Mouse (Mus musculus) liver, embryonic 12.5 days (tissue): ENCODE results near the gene Prss47. TPM values are rescaled to one million over a fixed set of nuclear protein-coding genes. Genes with fewer than 3 reads are reported as not detected.

Experiments
- ATAC-seq: fragments of 200-750 bp; cut with Nextera tagmentation; 2 replicates; pipeline ENCODE4 v1.8.0; 2017; ENCODE audit warnings: moderate number of reproducible peaks, mild to moderate bottlenecking, moderate library complexity
- H3K27ac ChIP-seq: fragments of 300-500 bp; sonication (generic); 2 replicates; pipeline ENCODE4 v1.5.1; 2016; ENCODE audit warnings: mild to moderate bottlenecking
- H3K27me3 ChIP-seq: fragments of 300-500 bp; sonication (generic); replicated peaks from 2 replicates; pipeline ENCODE4 v1.6.1; 2016; ENCODE audit warnings: mild to moderate bottlenecking, moderate library complexity
- H3K36me3 ChIP-seq: fragments of 300-500 bp; sonication (generic); 2 replicates; pipeline ENCODE4 v1.6.1; 2016; ENCODE audit warnings: mild to moderate bottlenecking, moderate library complexity
- H3K4me1 ChIP-seq: fragments of 300-500 bp; sonication (generic); 2 replicates; pipeline ENCODE4 v1.6.1; 2016
- H3K4me2 ChIP-seq: fragments of 300-500 bp; sonication (generic); 2 replicates; pipeline ENCODE4 v1.6.1; 2016; ENCODE audit warnings: mild to moderate bottlenecking, moderate library complexity
- H3K4me3 ChIP-seq: fragments of 300-500 bp; sonication (generic); 2 replicates; pipeline ENCODE4 v1.5.1; 2016; ENCODE audit warnings: mild to moderate bottlenecking, moderate library complexity
- H3K9ac ChIP-seq: fragments of 300-500 bp; sonication (generic); 2 replicates; pipeline ENCODE4 v1.6.1; 2016; ENCODE audit warnings: mild to moderate bottlenecking, moderate library complexity
- H3K9me3 ChIP-seq: fragments of 300-500 bp; sonication (generic); replicated peaks from 2 replicates; pipeline ENCODE4 v1.6.1; 2016; ENCODE audit warnings: mild to moderate bottlenecking, moderate library complexity
- WGBS: fragments of 180-500 bp; shearing (Covaris S2); methylation state at CpG from one replicate; pipeline ENCODE4 v1.1.7; 2016; ENCODE audit not compliant: insufficient replicate concordance; 5-methylcytosine and 5-hydroxymethylcytosine counted together
- polyA plus RNA-seq: library from polyadenylated mRNA; unstranded; fragments of >200 nt; fragmentation: Nextera tagmentation; extraction: Ambion mirVana; gene quantifications from 2 replicates; pipeline ENCODE4 v1.2.1, GENCODE M21; 2016

Prss47 gene
- not detected in 2 replicates for polyA plus RNA-seq

DNA sequence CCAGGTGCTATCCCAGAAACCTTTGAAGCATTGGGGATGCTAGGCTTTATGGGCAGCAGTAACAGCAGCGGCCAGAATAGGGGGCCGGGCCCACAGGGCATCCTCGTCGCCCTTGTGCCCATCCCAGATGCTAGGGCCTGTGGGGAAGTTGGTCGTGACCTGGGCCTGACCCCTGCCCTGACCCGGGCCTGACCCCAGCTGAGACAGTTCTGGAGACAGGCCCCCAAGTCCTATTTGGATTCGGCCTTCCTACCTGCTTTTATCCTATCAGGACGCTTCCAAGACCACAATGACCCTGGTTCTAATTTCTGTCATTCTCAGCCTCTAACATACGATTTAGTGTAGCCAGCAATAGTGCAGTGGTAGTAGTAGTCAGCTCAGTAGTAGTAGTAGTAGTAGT is at the start of gene Prss47:
Prss47 (minus strand) TSS at position 101 of the 400 bp plus-strand sequence.
- no peak within 1 kb of the TSS for H3K27ac ChIP-seq
- no peaks in the 10 kb centered on the region for H3K4me1 ChIP-seq
- no peaks in the 10 kb centered on the region for H3K36me3 ChIP-seq
- no peak within 1 kb of the TSS for H3K4me2 ChIP-seq
- H3K27me3 ChIP-seq: no peaks in the 10 kb centered on the region
- no peak for ATAC-seq
- 71% methylated on average over 9 of the region's 9 CpGs for WGBS
- no peaks in the 10 kb centered on the region for H3K9me3 ChIP-seq
- H3K4me3 ChIP-seq: no peak within 1 kb of the TSS
- no peak within 1 kb of the TSS for H3K9ac ChIP-seq

- ATAC-seq: no peak
- Histone ChIP-seq H3K4me3 (no peak overlapping the region), H3K4me2 (no peak overlapping the region), H3K27ac (no peak overlapping the region), H3K27me3 (no peaks in the 10 kb centered on the region), H3K36me3 (peaks cover 11% of the 10 kb centered on the region), H3K4me1 (peaks cover 8% of the 10 kb centered on the region; the same call in 1 of the 2 replicates), H3K9ac (no peak overlapping the region), H3K9me3 (no peaks in the 10 kb centered on the region)
- WGBS: 65% methylated on average over 3 of the region's 3 CpGs
These were observed 48.7 kb upstream of the Prss47 start for GRCm38 (mm10) chr13:65101232-65101631.

GRCm38 (mm10) chr13:65100678-65101077 is 48.1 kb upstream of the Prss47 start:
- ATAC-seq: no peak
- H3K36me3 ChIP-seq: peaks cover 12% of the 10 kb centered on the region; the same call in 1 of the 2 replicates
- H3K4me3 ChIP-seq: no peak overlapping the region
- no peak overlapping the region for H3K27ac ChIP-seq
- no peaks in the 10 kb centered on the region for H3K9me3 ChIP-seq
- H3K4me2 ChIP-seq: no peak overlapping the region
- no peaks in the 10 kb centered on the region for H3K27me3 ChIP-seq
- WGBS: 89% methylated on average over 9 of the region's 9 CpGs
- no peak overlapping the region for H3K9ac ChIP-seq
- H3K4me1 ChIP-seq: peaks cover 8% of the 10 kb centered on the region; the same call in 1 of the 2 replicates

GRCm38 (mm10) chr13:65097018-65097417 is 44.5 kb upstream of the Prss47 start:
- Histone ChIP-seq H3K36me3 (peaks cover 18% of the 10 kb centered on the region), H3K4me3 (no peak overlapping the region), H3K9ac (no peak overlapping the region), H3K4me1 (peaks cover 8% of the 10 kb centered on the region; the same call in 1 of the 2 replicates), H3K4me2 (no peak overlapping the region), H3K9me3 (no peaks in the 10 kb centered on the region), H3K27ac (no peak overlapping the region), H3K27me3 (no peaks in the 10 kb centered on the region)
- ATAC-seq: no peak

- H3K4me2 ChIP-seq: no peak overlapping the region
- H3K36me3 ChIP-seq: peaks cover 24% of the 10 kb centered on the region
- H3K27ac ChIP-seq: no peak overlapping the region
- ATAC-seq: no peak
- no peak overlapping the region for H3K9ac ChIP-seq
- H3K4me1 ChIP-seq: peaks cover 3% of the 10 kb centered on the region; the same call in 1 of the 2 replicates
- no peaks in the 10 kb centered on the region for H3K9me3 ChIP-seq
- 89% methylated on average over 4 of the region's 4 CpGs for WGBS
- no peak overlapping the region for H3K4me3 ChIP-seq
- H3K27me3 ChIP-seq: no peaks in the 10 kb centered on the region
These were observed 43.4 kb upstream of the Prss47 start for GRCm38 (mm10) chr13:65095923-65096322.

DNA sequence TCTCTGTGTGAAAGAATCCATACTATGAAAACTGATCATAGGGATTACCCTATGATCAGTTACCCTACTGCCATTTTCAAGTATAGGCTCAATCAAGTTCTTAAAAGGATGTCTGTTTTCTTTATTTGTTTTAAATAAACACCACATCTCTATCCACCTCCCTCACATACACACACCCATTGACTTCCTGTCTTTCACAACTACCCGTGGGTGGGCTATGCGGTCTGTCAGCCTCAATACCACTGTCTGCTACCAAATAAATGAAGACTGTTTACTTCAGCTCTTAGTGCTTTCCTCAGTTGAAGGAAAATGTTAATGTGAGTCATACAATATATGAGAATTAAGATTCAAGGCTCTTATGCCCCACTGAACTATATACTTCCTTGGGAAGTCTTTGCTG is 17.4 kb upstream of the Prss47 start:
- Histone ChIP-seq H3K9ac (no peak overlapping the region), H3K27me3 (no peaks in the 10 kb centered on the region), H3K4me2 (no peak overlapping the region), H3K4me3 (no peak overlapping the region), H3K9me3 (no peaks in the 10 kb centered on the region), H3K27ac (no peak overlapping the region), H3K36me3 (peaks cover 57% of the 10 kb centered on the region), H3K4me1 (no peaks in the 10 kb centered on the region)
- no peak for ATAC-seq
- 66% methylated on average over 2 of the region's 2 CpGs for WGBS

GRCm38 (mm10) chr13:65035057-65035456 is 17.5 kb downstream of the Prss47 start:
- H3K4me3 ChIP-seq: no peak overlapping the region
- no peak overlapping the region for H3K4me2 ChIP-seq
- no peaks in the 10 kb centered on the region for H3K36me3 ChIP-seq
- 50% methylated on average over 4 of the region's 4 CpGs for WGBS
- no peak overlapping the region for H3K27ac ChIP-seq
- no peak overlapping the region for H3K9ac ChIP-seq
- no peaks in the 10 kb centered on the region for H3K27me3 ChIP-seq
- no peaks in the 10 kb centered on the region for H3K9me3 ChIP-seq
- H3K4me1 ChIP-seq: no peaks in the 10 kb centered on the region
- ATAC-seq: no peak

- no peak for ATAC-seq
- Histone ChIP-seq H3K27ac (no peak within 1 kb of the TSS), H3K4me3 (no peak within 1 kb of the TSS), H3K36me3 (no peaks in the 10 kb centered on the region), H3K4me2 (no peak within 1 kb of the TSS), H3K27me3 (no peaks in the 10 kb centered on the region), H3K9me3 (no peaks in the 10 kb centered on the region), H3K4me1 (no peaks in the 10 kb centered on the region), H3K9ac (no peak within 1 kb of the TSS)
These were observed 19.8 kb downstream of the Prss47 start, which contains the start of gene Spata31d1c for GRCm38 (mm10) chr13:65032758-65033157. Gene Spata31d1c, plus strand, starts transcription at chr13:65033058.

DNA sequence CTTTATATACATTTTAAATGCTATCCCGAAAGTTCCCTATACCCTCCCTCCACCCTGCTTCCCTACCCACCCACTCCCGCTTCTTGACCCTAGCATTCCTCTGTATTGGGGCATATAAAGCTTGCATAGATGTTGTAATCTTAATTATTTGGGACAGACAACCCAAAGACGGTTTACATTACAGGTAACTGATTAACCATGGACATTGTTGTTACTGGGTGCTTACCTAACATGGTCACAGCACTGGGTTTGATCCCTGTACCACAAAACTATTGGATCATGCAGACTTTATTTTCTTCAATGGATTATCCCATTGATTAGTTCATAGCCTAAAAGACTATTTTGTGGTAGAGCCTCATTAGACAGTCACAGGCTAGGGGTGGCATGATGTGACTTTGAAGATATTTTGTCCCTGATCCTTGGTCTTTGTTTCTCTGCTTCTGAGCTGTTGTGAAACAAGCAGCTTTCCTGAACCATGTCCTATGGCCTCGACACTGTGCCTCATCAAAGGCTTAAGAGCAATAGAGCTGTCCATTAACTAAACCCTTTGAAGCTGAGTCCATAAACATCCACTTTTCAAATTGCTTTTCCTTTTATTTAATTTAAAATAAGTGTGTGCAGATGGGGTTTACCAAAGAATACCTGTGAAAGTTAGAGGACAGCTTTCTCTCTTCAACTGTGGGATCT is 41.4 kb downstream of the Prss47 start:
- ATAC-seq: peak; percentile 83
- Histone ChIP-seq H3K9ac (no peak overlapping the region), H3K27ac (no peak overlapping the region), H3K36me3 (no peaks in the 10 kb centered on the region), H3K4me3 (no peak overlapping the region), H3K4me1 (no peaks in the 10 kb centered on the region), H3K9me3 (no peaks in the 10 kb centered on the region), H3K27me3 (no peaks in the 10 kb centered on the region), H3K4me2 (no peak overlapping the region)
- WGBS: 55% methylated on average over 4 of the region's 4 CpGs

GRCm38 (mm10) chr13:65007971-65008370 is 44.6 kb downstream of the Prss47 start:
- 56% methylated on average over 1 of the region's 1 CpGs for WGBS
- no peaks in the 10 kb centered on the region for H3K36me3 ChIP-seq
- H3K4me2 ChIP-seq: no peak overlapping the region
- no peak overlapping the region for H3K27ac ChIP-seq
- H3K9me3 ChIP-seq: no peaks in the 10 kb centered on the region
- ATAC-seq: no peak
- H3K9ac ChIP-seq: no peak overlapping the region
- H3K4me3 ChIP-seq: no peak overlapping the region
- H3K4me1 ChIP-seq: no peaks in the 10 kb centered on the region
- H3K27me3 ChIP-seq: no peaks in the 10 kb centered on the region

DNA sequence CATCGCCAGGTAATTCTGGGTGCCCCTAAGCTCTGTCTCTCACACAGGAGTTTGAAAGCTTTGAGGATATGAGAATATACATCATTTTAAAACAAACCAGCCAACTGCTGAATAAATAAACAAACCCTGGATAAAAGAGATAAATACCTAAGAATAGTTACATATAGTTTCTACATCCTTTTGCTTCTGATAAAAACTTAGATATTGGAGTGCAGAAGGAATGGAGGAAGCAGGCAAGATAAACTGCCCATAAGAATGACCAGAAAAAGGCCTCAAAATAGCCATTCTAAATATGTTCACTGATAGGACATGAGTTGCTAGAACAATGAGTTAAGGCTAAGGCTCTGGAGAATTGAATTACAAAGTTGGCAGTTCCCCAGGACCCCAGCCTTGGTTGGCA is 45.8 kb downstream of the Prss47 start:
- Histone ChIP-seq H3K4me3 (no peak overlapping the region), H3K9me3 (no peaks in the 10 kb centered on the region), H3K27ac (no peak overlapping the region), H3K4me1 (no peaks in the 10 kb centered on the region), H3K27me3 (no peaks in the 10 kb centered on the region), H3K4me2 (no peak overlapping the region), H3K36me3 (no peaks in the 10 kb centered on the region), H3K9ac (no peak overlapping the region)
- 67% methylated on average over 1 of the region's 1 CpGs for WGBS
- ATAC-seq: no peak

DNA sequence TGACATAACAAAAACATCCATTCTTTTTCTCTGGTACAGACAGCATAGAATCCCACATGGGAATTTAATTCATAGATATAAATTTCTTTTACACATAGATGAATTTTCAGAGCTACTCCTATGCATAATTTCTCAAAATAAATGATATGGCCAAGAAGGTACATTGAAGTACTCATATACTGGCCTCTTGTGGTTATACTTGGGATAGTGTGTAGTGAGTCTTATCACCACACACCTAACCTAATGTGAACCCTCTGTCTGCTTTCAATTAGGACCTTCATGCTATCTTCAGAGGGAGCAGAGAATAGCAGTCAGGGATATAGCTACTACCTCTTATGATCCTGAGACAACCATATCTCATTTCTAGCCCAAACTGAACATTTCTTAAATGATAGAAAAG is 47.1 kb downstream of the Prss47 start:
- Histone ChIP-seq H3K27ac (no peak overlapping the region), H3K27me3 (no peaks in the 10 kb centered on the region), H3K36me3 (no peaks in the 10 kb centered on the region), H3K4me3 (no peak overlapping the region), H3K9ac (no peak overlapping the region), H3K4me2 (no peak overlapping the region), H3K9me3 (no peaks in the 10 kb centered on the region), H3K4me1 (no peaks in the 10 kb centered on the region)
- ATAC-seq: no peak
